Mouse (Mus musculus): ENCODE data around the gene Naa38.

DNA sequence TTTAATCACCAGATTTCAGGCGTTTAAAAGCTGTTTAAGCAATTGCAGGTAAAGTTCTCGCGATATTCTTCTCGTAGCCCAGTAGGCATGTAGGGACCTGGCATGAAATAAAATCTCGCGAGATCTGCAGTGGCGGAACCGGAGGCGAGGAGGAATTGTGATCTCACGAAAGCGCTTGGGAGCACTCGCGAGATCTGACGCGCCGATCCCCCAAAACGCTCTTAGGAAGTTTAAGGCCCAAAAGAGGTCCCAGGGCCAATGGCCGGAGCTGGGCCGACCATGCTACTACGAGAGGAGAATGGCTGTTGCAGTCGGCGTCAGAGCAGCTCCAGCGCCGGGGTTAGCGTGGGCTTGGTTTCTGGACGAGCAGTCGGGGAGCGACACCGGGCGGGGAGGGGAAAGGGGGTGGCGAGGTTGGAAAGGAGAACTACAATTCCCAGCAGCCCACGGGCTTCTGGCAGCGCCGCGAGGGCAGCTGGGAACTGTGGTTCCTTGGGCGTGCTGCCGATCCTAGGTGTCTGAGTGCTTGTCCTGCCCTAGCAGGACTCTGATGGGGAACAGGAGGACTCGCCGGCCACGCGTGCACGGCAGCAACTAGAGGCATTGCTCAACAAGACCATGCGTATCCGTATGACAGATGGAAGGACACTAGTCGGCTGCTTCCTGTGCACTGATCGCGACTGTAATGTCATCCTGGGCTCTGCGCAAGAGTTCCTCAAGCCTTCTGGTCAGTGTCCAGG is 517 bp downstream of the Naa38 start:
- TF ChIP-seq POLR2A (IDR thresholded peaks at IDR 0.05; ENCODE audit: extremely low read depth, insufficient read depth, low read length) (peak; percentile 90), CTCF (IDR thresholded peaks at IDR 0.05; ENCODE audit: extremely low read depth, insufficient read depth, low read length) (no peak)
